Mouse (Mus musculus): ENCODE data around the gene Zdhhc12. TPM values are rescaled to one million over a fixed set of nuclear protein-coding genes. Genes with fewer than 3 reads are reported as not detected.
A peak's percentile ranks its signal among the peaks of the same experiment; 100 is the strongest.

Gene Zdhhc12
- total RNA-seq, 1 experiment from 2014 or later: 27.4 TPM

GRCm38 (mm10) chr2:30100214-30100613 lies 6.8 kb upstream of the Zdhhc12 start:
- no peak for DNase-seq

- DNase-seq: peak; percentile 61
Observed at GRCm38 (mm10) chr2:30095882-30096527, 2.6 kb upstream of the Zdhhc12 start.

- DNase-seq: no peak
Observed at GRCm38 (mm10) chr2:30094208-30094588, 750 bp upstream of the Zdhhc12 start.

- no peak for DNase-seq
Observed at GRCm38 (mm10) chr2:30092280-30092918, 1.0 kb downstream of the Zdhhc12 start.

GRCm38 (mm10) chr2:30091521-30091920 lies 1.9 kb downstream of the Zdhhc12 start:
- no peak for DNase-seq

- no peak for DNase-seq
Observed at GRCm38 (mm10) chr2:30087310-30087709, 6.1 kb downstream of the Zdhhc12 start.

- no peak for DNase-seq
Observed at GRCm38 (mm10) chr2:30084632-30085031, 8.8 kb downstream of the Zdhhc12 start.

GRCm38 (mm10) chr2:30084113-30084512 lies 9.3 kb downstream of the Zdhhc12 start:
- DNase-seq: no peak

GRCm38 (mm10) chr2:30080181-30080800 lies 13.2 kb downstream of the Zdhhc12 start:
- no peak for DNase-seq

- DNase-seq: no peak
Observed at GRCm38 (mm10) chr2:30078760-30079159, 14.7 kb downstream of the Zdhhc12 start.

- DNase-seq: no peak
Observed at GRCm38 (mm10) chr2:30078349-30078712, 15.1 kb downstream of the Zdhhc12 start.

- peak; percentile 90 for DNase-seq
Observed at GRCm38 (mm10) chr2:30077502-30078348, 15.7 kb downstream of the Zdhhc12 start, which contains the start of gene Pkn3. Gene Pkn3, plus strand, starts transcription at chr2:30077684.

- no peak for DNase-seq
Observed at GRCm38 (mm10) chr2:30076959-30077358, 16.5 kb downstream of the Zdhhc12 start.

GRCm38 (mm10) chr2:30076439-30076838 lies 17.0 kb downstream of the Zdhhc12 start:
- no peak for DNase-seq

GRCm38 (mm10) chr2:30075625-30076024 lies 17.8 kb downstream of the Zdhhc12 start:
- no peak for DNase-seq

- DNase-seq: no peak
Observed at GRCm38 (mm10) chr2:30073285-30073684, 20.2 kb downstream of the Zdhhc12 start.

GRCm38 (mm10) chr2:30072875-30073274 lies 20.6 kb downstream of the Zdhhc12 start:
- DNase-seq: no peak

GRCm38 (mm10) chr2:30067962-30068361 lies 25.5 kb downstream of the Zdhhc12 start:
- no peak for DNase-seq

GRCm38 (mm10) chr2:30067031-30067888 lies 26.2 kb downstream of the Zdhhc12 start:
- DNase-seq: peak; percentile 45

- peak; percentile 98 for DNase-seq
Observed at GRCm38 (mm10) chr2:30066046-30066901, 27.2 kb downstream of the Zdhhc12 start.

- no peak for DNase-seq
Observed at GRCm38 (mm10) chr2:30064298-30064697, 29.1 kb downstream of the Zdhhc12 start.
